ENCODE assay signal across 17 mouse cellular contexts in genomic region chr8:90885671-90886368, GRCm38 (mm10). TPM values are rescaled to one million over a fixed set of nuclear protein-coding genes. Genes with fewer than 3 reads are reported as not detected.
DNase-seq lines count a peak whose midpoint lies in the region; ATAC-seq and TF ChIP-seq lines count a peak whose summit lies in the region.
"Had no signal": no experiment of that assay in that cellular context is flagged by ENCODE, and none has a peak within 500 bp of the region (broad histone marks: within the 10 kb centered on the region; RNA-seq: fewer than 3 reads in every experiment).

No protein-coding gene starts in this region.

- 57% methylated on average over 2 of the region's 2 CpGs for WGBS in embryonic facial prominence, embryonic 13.5 days
- WGBS in embryonic facial prominence, embryonic 10.5 days, result 80% methylated on average over 2 of the region's 2 CpGs
- 69% methylated on average over 2 of the region's 2 CpGs for whole genome bisulfite sequencing in lung, adult 2 months
- 62% methylated on average over 2 of the region's 2 CpGs for WGBS in neural tube, embryonic 15.5 days

- H3K9ac ChIP-seq in embryonic facial prominence, embryonic 13.5 days, result no peak overlapping the region
- no peak overlapping the region for H3K9ac ChIP-seq in neural tube, embryonic 15.5 days (replicated peaks)
- H3K9ac ChIP-seq: hindbrain, embryonic 15.5 days; limb, embryonic 12.5 days; midbrain, embryonic 15.5 days had no signal

- no peak for TF ChIP-seq CTCF in lung, adult 2 months (IDR thresholded peaks at IDR 0.05; ENCODE audit: insufficient read depth, low read length)

- no peak for DNase-seq in embryonic facial prominence, embryonic 10.5 days (ENCODE audit: low spot score)
- DNase-seq in lung, adult 2 months, result no peak
- no peak for DNase-seq in lung, postnatal 10 days
- DNase-seq in heart, postnatal 36 days, result no peak
- DNase-seq in heart, adult 18-20 months, result no peak
- DNase-seq: B cell, adult 2 months; cerebellum, postnatal 14 days; heart, adult 2 months; right cerebral cortex, postnatal 14 days; thymus, postnatal 14 days had no signal

- intact Hi-C loops in heart, postnatal 36 days (cut with DNase I), result no loop called here

- no peaks in the 10 kb centered on the region for H3K9me3 ChIP-seq in embryonic facial prominence, embryonic 13.5 days
- H3K9me3 ChIP-seq in embryonic facial prominence, embryonic 10.5 days, result no peaks in the 10 kb centered on the region
- no peaks in the 10 kb centered on the region for H3K9me3 ChIP-seq in neural tube, embryonic 15.5 days (replicated peaks)
- H3K9me3 ChIP-seq: hindbrain, embryonic 15.5 days; limb, embryonic 12.5 days; midbrain, embryonic 15.5 days had no signal

- H3K27ac ChIP-seq in embryonic facial prominence, embryonic 13.5 days, result no peak overlapping the region
- no peak overlapping the region for H3K27ac ChIP-seq in embryonic facial prominence, embryonic 10.5 days (replicated peaks)
- no peak overlapping the region for H3K27ac ChIP-seq in neural tube, embryonic 15.5 days (replicated peaks)
- H3K27ac ChIP-seq: heart, adult 2 months; hindbrain, embryonic 15.5 days; midbrain, embryonic 15.5 days had no signal

- H3K4me3 ChIP-seq in embryonic facial prominence, embryonic 13.5 days, result no peak overlapping the region
- no peak overlapping the region for H3K4me3 ChIP-seq in embryonic facial prominence, embryonic 10.5 days
- peak overlapping the region; percentile 13 for H3K4me3 ChIP-seq in lung, adult 2 months (replicated peaks; ENCODE audit: extremely low read depth, low read depth, low read length)
- H3K4me3 ChIP-seq in neural tube, embryonic 15.5 days (replicated peaks), result no peak overlapping the region
- H3K4me3 ChIP-seq: heart, adult 2 months; hindbrain, embryonic 15.5 days; limb, embryonic 12.5 days; midbrain, embryonic 15.5 days had no signal

- no peak for ATAC-seq in embryonic facial prominence, embryonic 13.5 days (ENCODE audit: insufficient number of reproducible peaks, insufficient read depth, low FRiP score, low TSS enrichment, low read depth)
- ATAC-seq in inflammation-experienced regulatory T-cells, adult 6 months, result peak; percentile 25
- no peak for ATAC-seq in neural tube, embryonic 15.5 days (ENCODE audit: low FRiP score)
- ATAC-seq: forebrain, embryonic 16.5 days; midbrain, embryonic 15.5 days had no signal

- TF ChIP-seq POLR2A in lung, adult 2 months (IDR thresholded peaks at IDR 0.05; ENCODE audit: borderline replicate concordance, extremely low read depth, low read depth, low read length), result no peak

- H3K4me2 ChIP-seq in embryonic facial prominence, embryonic 13.5 days, result 0 out of 2 replicates have a peak overlapping the region, but pooled peaks have one; percentile 16
- H3K4me2 ChIP-seq in neural tube, embryonic 15.5 days, result peak overlapping the region; percentile 22; the same call in 1 of the 2 replicates
- H3K4me2 ChIP-seq: hindbrain, embryonic 15.5 days; limb, embryonic 12.5 days; midbrain, embryonic 15.5 days had no signal

- H3K27me3 ChIP-seq in embryonic facial prominence, embryonic 13.5 days, result no peaks in the 10 kb centered on the region
- peaks cover 10% of the 10 kb centered on the region for H3K27me3 ChIP-seq in embryonic facial prominence, embryonic 10.5 days (replicated peaks; ENCODE audit: low read depth, poor library complexity, severe bottlenecking)
- no peaks in the 10 kb centered on the region for H3K27me3 ChIP-seq in neural tube, embryonic 15.5 days (replicated peaks)
- H3K27me3 ChIP-seq: hindbrain, embryonic 15.5 days; limb, embryonic 12.5 days; midbrain, embryonic 15.5 days had no signal

- no peaks in the 10 kb centered on the region for H3K36me3 ChIP-seq in embryonic facial prominence, embryonic 13.5 days
- no peaks in the 10 kb centered on the region for H3K36me3 ChIP-seq in embryonic facial prominence, embryonic 10.5 days (replicated peaks)
- H3K36me3 ChIP-seq in neural tube, embryonic 15.5 days, result no peaks in the 10 kb centered on the region
- H3K36me3 ChIP-seq: hindbrain, embryonic 15.5 days; limb, embryonic 12.5 days; midbrain, embryonic 15.5 days had no signal

- 0 out of 2 replicates have a peak, but pooled peaks cover 2% of the 10 kb centered on the region for H3K4me1 ChIP-seq in embryonic facial prominence, embryonic 13.5 days
- no peaks in the 10 kb centered on the region for H3K4me1 ChIP-seq in embryonic facial prominence, embryonic 10.5 days
- H3K4me1 ChIP-seq in lung, adult 2 months (ENCODE audit: control insufficient read depth, insufficient read depth, low read length), result no peaks in the 10 kb centered on the region
- H3K4me1 ChIP-seq in neural tube, embryonic 15.5 days, result no peaks in the 10 kb centered on the region
- H3K4me1 ChIP-seq: hindbrain, embryonic 15.5 days; midbrain, embryonic 15.5 days had no signal

RNA-seq across cellular contexts. Expression of gene Chd9, which starts 57.7 kb away (rescaled TPM):
- polyA plus RNA-seq in embryonic facial prominence, embryonic 13.5 days (2015; fragmentation: Nextera tagmentation; extraction: Ambion mirVana), result 95.1 and 108 TPM in 2 replicates
- polyA plus RNA-seq in embryonic facial prominence, embryonic 10.5 days (2016; fragmentation: Nextera tagmentation; extraction: Ambion mirVana), result 30.3 and 34.2 TPM in 2 replicates
- 93.5 and 129 TPM in 2 replicates for polyA plus RNA-seq in lung, adult 2 months (2012; rRNA removed)
- 100 to 1,000 TPM in 2 of 3 experiments, 10 to 100 TPM in 1; 77.2 to 213 (median 144) TPM for polyA plus RNA-seq in inflammation-experienced regulatory T-cells, adult 6 months (2017; shearing (Covaris generic))
- polyA plus RNA-seq in neural tube, embryonic 15.5 days (2015; fragmentation: Nextera tagmentation; extraction: Ambion mirVana), result 80.6 and 94.2 TPM in 2 replicates
- 10 to 100 TPM; 46.8 to 49.4 TPM for total RNA-seq in heart, postnatal 36 days (2021)
- 10 to 100 TPM; 34.0 to 51.4 TPM for total RNA-seq in heart, adult 18-20 months (2021)
